Comparison of ENCODE assay signal across 25 mouse cellular contexts in genomic region chr14:61803421-61803925, GRCm38 (mm10).
DNase-seq lines count a peak whose midpoint lies in the region; ATAC-seq and TF ChIP-seq lines count a peak whose summit lies in the region.
"Had no signal": no experiment of that assay in that cellular context is flagged by ENCODE, and none has a peak within 500 bp of the region (broad histone marks: within the 10 kb centered on the region; RNA-seq: fewer than 3 reads in every experiment).

No protein-coding gene starts in this region.

- H3K4me1 ChIP-seq in bone marrow macrophage, adult 2 months (ENCODE audit: control insufficient read depth, insufficient read depth, low read length), result peaks cover 19% of the 10 kb centered on the region
- H3K4me1 ChIP-seq: hindbrain, embryonic 10.5 days; hindbrain, embryonic 15.5 days; neural tube, embryonic 12.5 days had no signal

- no peaks in the 10 kb centered on the region for H3K36me3 ChIP-seq in macrophage (ENCODE audit: inconsistent target)
- H3K36me3 ChIP-seq: forebrain, embryonic 15.5 days; hindbrain, embryonic 10.5 days; hindbrain, embryonic 15.5 days; neural tube, embryonic 12.5 days had no signal

- H3K27ac ChIP-seq in bone marrow macrophage, adult 2 months (ENCODE audit: insufficient read depth, low read depth, low read length), result peak overlapping the region; percentile 14
- peak overlapping the region; percentile 22 for H3K27ac ChIP-seq in macrophage
- H3K27ac ChIP-seq: forebrain, embryonic 15.5 days; gastrocnemius, adult 2 months; hindbrain, embryonic 10.5 days; hindbrain, embryonic 15.5 days; liver, embryonic 14.5 days; neural tube, embryonic 12.5 days had no signal

- TF ChIP-seq POLR2A in bone marrow macrophage, adult 2 months (IDR thresholded peaks at IDR 0.05; ENCODE audit: borderline replicate concordance, low read depth, low read length), result no peak

- no peak for TF ChIP-seq CTCF in bone marrow macrophage, adult 2 months (IDR thresholded peaks at IDR 0.05; ENCODE audit: low read depth, low read length)

- 82% methylated on average over 1 of the region's 1 CpGs for WGBS in macrophage (ENCODE audit: missing documents)

- no peak for ATAC-seq in cerebellum, adult (ENCODE audit: insufficient number of reproducible peaks, low FRiP score, low TSS enrichment)
- no peak for ATAC-seq in inflammation-experienced regulatory T-cells, adult 6 months
- ATAC-seq: forebrain, embryonic 15.5 days; Patski had no signal

- no peak overlapping the region for H3K4me3 ChIP-seq in bone marrow macrophage, adult 2 months (ENCODE audit: insufficient read depth, low read length)
- H3K4me3 ChIP-seq in macrophage (ENCODE audit: inconsistent target), result no peak overlapping the region
- H3K4me3 ChIP-seq: forebrain, embryonic 15.5 days; gastrocnemius, adult 2 months; hindbrain, embryonic 10.5 days; hindbrain, embryonic 15.5 days; myocyte; neural tube, embryonic 12.5 days had no signal

- peak; percentile 25 to 32 for DNase-seq in cerebellum, postnatal 10 days
- DNase-seq in adrenal gland, postnatal 10 days, result peak; percentile 22
- no peak for DNase-seq in layer of hippocampus, adult 9-11 months
- DNase-seq: cerebellum, adult 18-20 months; gastrocnemius, adult 2 months; gastrocnemius, postnatal 36 days; heart, postnatal 14 days; kidney, adult 2 months; liver; lung, adult 2 months; lung, postnatal 10 days; right cerebral cortex, adult 18-20 months; spleen, adult 18-20 months; thymus, postnatal 14 days had no signal

- H3K79me2 ChIP-seq in macrophage (ENCODE audit: inconsistent target), result no peaks in the 10 kb centered on the region
